Mouse (Mus musculus) CH12.LX (cell line): ENCODE results near the gene Plekhh3. TPM values are rescaled to one million over a fixed set of nuclear protein-coding genes. Genes with fewer than 3 reads are reported as not detected.

ENCODE experiments used
- DNase-seq: peaks from one replicate; pipeline ENCODE4 v3.0.0-alpha.2; 2013; ENCODE audit errors: extremely low read depth
- H3K27ac ChIP-seq: 2 replicates; pipeline ENCODE4 v1.5.1; 2012; ENCODE audit warnings: low read depth, mild to moderate bottlenecking, control low read depth, moderate library complexity; ENCODE audit not compliant: insufficient read depth
- H3K27me3 ChIP-seq: replicated peaks from 2 replicates; pipeline ENCODE3; 2012; ENCODE audit warnings: inconsistent platforms
- H3K36me3 ChIP-seq, 2 experiments: replicated peaks in 1 of 2; 2 replicates each; pipeline versions ENCODE3 to v1.6.1; 2012; ENCODE audit warnings: inconsistent platforms in 1 of 2, low read length in 1 of 2, mild to moderate bottlenecking in 1 of 2, mixed read lengths in 1 of 2, moderate library complexity in 1 of 2; ENCODE audit not compliant: control insufficient read depth in 1 of 2, insufficient read depth in 1 of 2
- H3K4me1 ChIP-seq, 2 experiments: 2 replicates each; pipeline ENCODE4 v1.6.1; 2012; ENCODE audit warnings: inconsistent platforms in 1 of 2, moderate library complexity in 1 of 2; ENCODE audit not compliant: insufficient read depth in 2 of 2, control insufficient read depth in 1 of 2
- H3K4me2 ChIP-seq: 2 replicates; pipeline ENCODE4 v1.6.1; 2012; ENCODE audit warnings: low read depth, mild to moderate bottlenecking, control low read depth; ENCODE audit not compliant: poor library complexity, insufficient read depth, severe bottlenecking
- H3K4me3 ChIP-seq, 3 experiments: fragments of 150-350 bp in 1 of 3; sonication (generic) in 1 of 3; replicated peaks in 1 of 3; 2 replicates each; pipeline versions ENCODE3 to v1.5.1; 2011 to 2012; ENCODE audit warnings: low read depth in 2 of 3, low read length in 2 of 3, mild to moderate bottlenecking in 2 of 3, moderate library complexity in 2 of 3, control low read depth in 1 of 3, improper control_type of control experiment in 1 of 3, inconsistent platforms in 1 of 3, mixed read lengths in 1 of 3; ENCODE audit not compliant: poor library complexity in 1 of 3
- H3K79me2 ChIP-seq: replicated peaks from 2 replicates; pipeline ENCODE4 v1.6.1; 2012; ENCODE audit warnings: mild to moderate bottlenecking, moderate library complexity; ENCODE audit not compliant: control insufficient read depth, poor library complexity, insufficient read depth, severe bottlenecking; ENCODE audit errors: extremely low read depth
- H3K9ac ChIP-seq: 2 replicates; pipeline ENCODE4 v1.6.1; 2012; ENCODE audit warnings: low read depth, mild to moderate bottlenecking, control low read depth, moderate library complexity; ENCODE audit not compliant: insufficient read depth
- H3K9me3 ChIP-seq: replicated peaks from 2 replicates; pipeline ENCODE3; 2012; ENCODE audit warnings: low read length, inconsistent platforms, mixed read lengths
- BHLHE40 ChIP-seq: IDR thresholded peaks from 2 replicates; pipeline ENCODE4 v1.6.1; 2011; ENCODE audit warnings: mild to moderate bottlenecking, low read depth, low read length, improper control_type of control experiment
- CHD1 ChIP-seq: IDR thresholded peaks from 2 replicates; pipeline ENCODE4 v1.6.1; 2012; ENCODE audit warnings: low read depth, low read length, improper control_type of control experiment, inconsistent platforms
- CHD2 ChIP-seq: IDR thresholded peaks from 2 replicates; pipeline ENCODE4 v1.6.1; 2011; ENCODE audit warnings: low read length, improper control_type of control experiment
- E2F4 ChIP-seq: IDR thresholded peaks from 2 replicates; pipeline ENCODE4 v1.6.1; 2011; ENCODE audit warnings: low read depth, low read length, improper control_type of control experiment; ENCODE audit not compliant: insufficient replicate concordance
- EP300 ChIP-seq: IDR thresholded peaks from 2 replicates; pipeline ENCODE4 v1.6.1; 2011; ENCODE audit warnings: low read length, improper control_type of control experiment
- ETS1 ChIP-seq: conservative IDR thresholded peaks from 2 replicates; pipeline ENCODE4 v1.6.1; 2012; ENCODE audit warnings: low read depth, mild to moderate bottlenecking, inconsistent platforms, low read length, improper control_type of control experiment, moderate library complexity
- GABPA ChIP-seq: IDR thresholded peaks from 2 replicates; pipeline ENCODE4 v1.6.1; 2012; ENCODE audit warnings: low read depth, low read length, improper control_type of control experiment, inconsistent platforms; ENCODE audit not compliant: insufficient replicate concordance
- IRF4 ChIP-seq: IDR thresholded peaks from 2 replicates; pipeline ENCODE4 v1.6.1; 2014; ENCODE audit warnings: low read depth, mild to moderate bottlenecking, inconsistent platforms, low read length, improper control_type of control experiment
- JUND ChIP-seq: conservative IDR thresholded peaks from 2 replicates; pipeline ENCODE4 v1.6.1; 2011; ENCODE audit warnings: low read depth, low read length, improper control_type of control experiment
- KAT2A ChIP-seq: IDR thresholded peaks from 2 replicates; pipeline ENCODE4 v1.6.1; 2012; ENCODE audit warnings: low read length, improper control_type of control experiment, inconsistent platforms; ENCODE audit not compliant: insufficient replicate concordance
- MAFK ChIP-seq: IDR thresholded peaks from 2 replicates; pipeline ENCODE4 v1.6.1; 2011; ENCODE audit warnings: low read length, improper control_type of control experiment; ENCODE audit not compliant: insufficient replicate concordance
- MAX ChIP-seq: IDR thresholded peaks from 2 replicates; pipeline ENCODE4 v1.6.1; 2011; ENCODE audit warnings: low read length, improper control_type of control experiment
- MEF2A ChIP-seq: IDR thresholded peaks from 2 replicates; pipeline ENCODE4 v1.6.1; 2014; ENCODE audit warnings: low read depth, mild to moderate bottlenecking, inconsistent platforms, low read length, improper control_type of control experiment, borderline replicate concordance
- MXI1 ChIP-seq: IDR thresholded peaks from 2 replicates; pipeline ENCODE4 v1.6.1; 2011; ENCODE audit warnings: mild to moderate bottlenecking, low read depth, low read length, improper control_type of control experiment
- MYC ChIP-seq: IDR thresholded peaks from 2 replicates; pipeline ENCODE4 v1.6.1; 2011; ENCODE audit warnings: low read depth, mild to moderate bottlenecking, improper control_type of control experiment, low read length
- NELFE ChIP-seq: IDR thresholded peaks from 2 replicates; pipeline ENCODE4 v1.6.1; 2011; ENCODE audit warnings: low read depth, low read length, improper control_type of control experiment
- PAX5 ChIP-seq: IDR thresholded peaks from 2 replicates; pipeline ENCODE4 v1.6.1; 2012; ENCODE audit warnings: low read length, inconsistent platforms, mixed read lengths
- POLR2A ChIP-seq: IDR thresholded peaks from 2 replicates; pipeline ENCODE4 v1.6.1; 2011; ENCODE audit warnings: low read depth, mild to moderate bottlenecking, improper control_type of control experiment, low read length
- SIN3A ChIP-seq: IDR thresholded peaks from 2 replicates; pipeline ENCODE4 v1.6.1; 2012; ENCODE audit warnings: low read length, improper control_type of control experiment, inconsistent platforms
- TBP ChIP-seq: conservative IDR thresholded peaks from 2 replicates; pipeline ENCODE4 v1.6.1; 2011; ENCODE audit warnings: low read depth, low read length, improper control_type of control experiment
- TCF12 ChIP-seq: IDR thresholded peaks from 2 replicates; pipeline ENCODE4 v1.6.1; 2014; ENCODE audit warnings: low read depth, mild to moderate bottlenecking, inconsistent platforms, low read length, improper control_type of control experiment
- UBTF ChIP-seq: IDR thresholded peaks from 2 replicates; pipeline ENCODE4 v1.6.1; 2012; ENCODE audit warnings: low read depth, mild to moderate bottlenecking, inconsistent platforms, low read length, improper control_type of control experiment, moderate library complexity
- USF1 ChIP-seq: IDR thresholded peaks from 2 replicates; pipeline ENCODE4 v1.6.1; 2014; ENCODE audit warnings: low read depth, mild to moderate bottlenecking, inconsistent platforms, low read length, improper control_type of control experiment
- ZC3H11A ChIP-seq: IDR thresholded peaks from 2 replicates; pipeline ENCODE4 v1.6.1; 2012; ENCODE audit warnings: low read depth, mild to moderate bottlenecking, inconsistent platforms, low read length, improper control_type of control experiment
- ZKSCAN1 ChIP-seq: IDR thresholded peaks from 2 replicates; pipeline ENCODE4 v1.6.1; 2012; ENCODE audit warnings: low read depth, inconsistent platforms, low read length, improper control_type of control experiment, borderline replicate concordance
- ZMIZ1 ChIP-seq: IDR thresholded peaks from 2 replicates; pipeline ENCODE4 v1.6.1; 2012; ENCODE audit warnings: low read depth, mild to moderate bottlenecking, inconsistent platforms, low read length, improper control_type of control experiment
- ZNF384 ChIP-seq: IDR thresholded peaks from 2 replicates; pipeline ENCODE4 v1.6.1; 2012; ENCODE audit warnings: low read depth, low read length, improper control_type of control experiment, inconsistent platforms
- dilution Hi-C: fragments of 300-500 bp; cut with MboI; formaldehyde crosslinking; loops from 2 replicates; pipeline ENCODE4 v1.14.3; 2020; ENCODE audit warnings: low sequenced_read_pairs; ENCODE audit not compliant: extremely low pct_unique_long_range_greater_than_20kb, extremely low pct_ligation_motif_present
- in situ Hi-C: fragments of 300-500 bp; cut with MboI; formaldehyde crosslinking; loops from 3 replicates; pipeline ENCODE4 v1.14.3; 2019; ENCODE audit warnings: low sequenced_read_pairs, low pct_ligation_motif_present, low pct_unique_long_range_greater_than_20kb, mixed read lengths
- polyA plus RNA-seq: library from polyadenylated mRNA; unstranded; fragments of >175 nt; gene quantifications from 2 replicates; pipeline ENCODE4 v1.2.1, GENCODE M21; 2012; ENCODE audit warnings: low read depth; ENCODE audit not compliant: insufficient read length
- total RNA-seq, 2 experiments: library from RNA; depleted of rRNA; stranded (reverse); fragments of 300-350 nt in 1 of 2; fragments of >200 nt in 1 of 2; gene quantifications; 2 replicates each; pipeline ENCODE4 v1.2.3; 2012 to 2014

Plekhh3 gene
- total and polyA plus RNA-seq, 3 experiments = 2.9 to 20.3 (median 5.0) TPM

DNA sequence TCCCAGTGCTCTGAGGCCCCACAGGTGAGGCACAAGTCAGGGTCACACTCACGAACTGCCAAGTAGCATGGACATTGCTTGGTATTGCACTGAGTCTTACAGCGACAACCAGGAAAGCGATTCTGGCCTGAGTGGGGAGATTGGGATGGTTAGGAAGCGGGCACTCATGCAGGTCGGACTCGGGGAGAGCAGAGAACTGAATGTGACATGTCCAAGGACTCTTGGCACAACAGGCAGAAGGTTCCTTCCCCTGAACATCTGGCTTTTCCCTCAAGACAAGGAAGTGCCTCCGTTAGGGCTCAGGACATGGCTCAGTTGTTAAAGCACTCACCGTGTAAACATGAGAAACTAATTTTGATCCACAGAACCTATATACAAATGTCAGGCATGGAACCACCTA is 24.4 kb upstream of the Plekhh3 start:
- no peak for DNase-seq
- no peaks in the 10 kb centered on the region for H3K27me3 ChIP-seq
- no peak overlapping the region for H3K4me2 ChIP-seq
- peaks cover 43 to 95% of the 10 kb centered on the region in 2 experiments for H3K36me3 ChIP-seq
- H3K4me3 ChIP-seq = peak overlapping the region in 1 of 3 experiments; percentile 28
- TF ChIP-seq CHD1 = no peak
- no peak for TF ChIP-seq E2F4
- TF ChIP-seq ZMIZ1 = 0 out of 2 replicates have a peak, but pooled peaks have one; percentile 33
- no peak for TF ChIP-seq ETS1
- H3K9ac ChIP-seq = no peak overlapping the region
- dilution Hi-C loops = no loop called here
- H3K4me1 ChIP-seq = peaks cover 25 to 40% of the 10 kb centered on the region in 2 experiments
- H3K79me2 ChIP-seq = no peaks in the 10 kb centered on the region
- in situ Hi-C loops = no loop called here
- H3K9me3 ChIP-seq = no peaks in the 10 kb centered on the region
- H3K27ac ChIP-seq = peak overlapping the region; percentile 57

DNA sequence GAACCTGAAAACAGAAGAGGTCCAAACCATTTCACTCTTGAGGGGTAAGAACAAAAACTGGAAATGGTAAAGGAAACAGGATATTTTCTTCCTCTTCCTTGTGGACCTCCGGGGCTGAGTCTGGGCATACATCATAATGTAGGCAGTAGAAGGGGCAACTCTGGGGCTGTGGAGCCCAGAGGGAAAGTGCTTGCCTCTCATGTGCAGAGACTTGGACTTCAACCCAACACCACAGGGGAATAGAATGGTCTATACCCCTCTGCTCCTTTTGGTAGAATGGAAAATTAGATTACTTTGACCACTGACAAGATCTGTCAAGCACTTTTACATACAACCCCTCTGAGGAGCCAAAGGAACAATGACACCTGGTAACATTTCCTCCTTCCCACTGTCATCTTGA is 23.9 kb upstream of the Plekhh3 start:
- Histone ChIP-seq H3K79me2 (no peaks in the 10 kb centered on the region), H3K9ac (no peak overlapping the region), H3K27me3 (no peaks in the 10 kb centered on the region), H3K9me3 (no peaks in the 10 kb centered on the region), H3K4me3 (no peak overlapping the region), H3K36me3 (peaks cover 41 to 95% of the 10 kb centered on the region in 2 experiments), H3K27ac (peak overlapping the region; percentile 57), H3K4me1 (peaks cover 25 to 41% of the 10 kb centered on the region in 2 experiments), H3K4me2 (peak overlapping the region; percentile 44)
- DNase-seq = no peak
- dilution Hi-C loops (no loop called here), in situ Hi-C loops (no loop called here)
- TF ChIP-seq NELFE (no peak), CHD2 (no peak), BHLHE40 (no peak; the same call in none of the 2 replicates), SIN3A (peak; percentile 36; the same call in 1 of the 2 replicates), ZMIZ1 (no peak), KAT2A (no peak), PAX5 (no peak), CHD1 (peak; percentile 94; the same call in 1 of the 2 replicates), ETS1 (peak; percentile 37; the same call in 1 of the 2 replicates), ZNF384 (no peak), JUND (no peak), MXI1 (peak; percentile 24; the same call in 1 of the 2 replicates), ZC3H11A (no peak), UBTF (no peak), TBP (no peak), MYC (no peak; the same call in 1 of the 2 replicates), ZKSCAN1 (no peak), MEF2A (no peak), GABPA (no peak), TCF12 (no peak), USF1 (no peak), MAFK (no peak), EP300 (no peak), MAX (peak; percentile 0; the same call in 1 of the 2 replicates), POLR2A (no peak), IRF4 (0 out of 2 replicates have a peak, but pooled peaks have one; percentile 25)
